Mouse (Mus musculus) granulocyte monocyte progenitor cell, adult 5-6 weeks (primary cell): Measurements from ENCODE around the gene Lrrc29. TPM values are rescaled to one million over a fixed set of nuclear protein-coding genes. Genes with fewer than 3 reads are reported as not detected.

Experiments
- ATAC-seq: replicated peaks from 2 replicates; pipeline ENCODE4 v1.8.0; 2016; ENCODE audit warnings: mild to moderate bottlenecking, moderate TSS enrichment, inconsistent platforms; ENCODE audit not compliant: poor library complexity, severe bottlenecking
- total RNA-seq, 2 experiments: library from RNA; stranded (forward) in 1 of 2; stranded (reverse) in 1 of 2; fragments of 200-712, 200-1000 nt in 1 of 2; fragments of >200 nt in 1 of 2; fragmentation: Nextera tagmentation in 1 of 2; gene quantifications; 2 replicates each; pipeline ENCODE4 v1.2.3; 2014 to 2017

The Lrrc29 gene
- total RNA-seq (2014; fragmentation: Nextera tagmentation) (5.2 and 5.3 TPM in 2 replicates), total RNA-seq (2017) (2.0 and 2.3 TPM in 2 replicates)

DNA sequence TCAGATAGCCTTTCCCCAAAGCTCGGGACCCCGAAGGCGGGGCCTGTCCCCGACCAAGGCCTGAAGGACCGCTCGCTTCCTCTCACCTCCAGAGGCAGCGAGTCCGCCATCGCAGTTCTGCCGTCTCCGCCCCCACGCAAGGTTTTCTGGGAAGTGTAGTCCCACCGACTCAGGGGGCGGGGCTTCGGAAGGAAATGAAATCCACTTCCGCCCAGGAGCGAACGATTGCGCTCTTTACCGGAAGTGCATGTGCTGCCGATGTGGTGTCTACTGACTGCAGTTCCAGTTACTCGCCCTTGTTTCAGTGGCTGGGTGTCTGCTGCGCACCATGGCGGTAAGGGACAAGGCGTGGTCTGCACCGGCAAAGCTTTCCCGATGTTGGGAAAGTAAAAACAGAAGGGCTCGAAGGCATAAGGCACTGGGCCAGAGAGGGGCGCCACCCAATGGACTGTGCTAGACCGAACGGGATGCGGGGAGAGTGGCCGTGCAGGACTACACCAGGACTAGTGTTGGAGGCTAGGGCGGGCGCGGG is at the start of gene Lrrc29, which contains the start of gene Tmem208:
TSS of gene Lrrc29 (minus strand) at position 138 of the 532 bp plus-strand sequence.
TSS of gene Tmem208 (plus strand) at position 214 of the 532 bp plus-strand sequence.
- peak; percentile 94 for ATAC-seq

GRCm38 (mm10) chr8:105374513-105374966 is 48.5 kb upstream of the Lrrc29 start:
- peak; percentile 72 for ATAC-seq

- ATAC-seq, result no peak
Observed at GRCm38 (mm10) chr8:105373032-105373431, 47.0 kb upstream of the Lrrc29 start, which contains the start of gene Plekhg4. TSS of gene Plekhg4 (plus strand) at chr8:105373274.

DNA sequence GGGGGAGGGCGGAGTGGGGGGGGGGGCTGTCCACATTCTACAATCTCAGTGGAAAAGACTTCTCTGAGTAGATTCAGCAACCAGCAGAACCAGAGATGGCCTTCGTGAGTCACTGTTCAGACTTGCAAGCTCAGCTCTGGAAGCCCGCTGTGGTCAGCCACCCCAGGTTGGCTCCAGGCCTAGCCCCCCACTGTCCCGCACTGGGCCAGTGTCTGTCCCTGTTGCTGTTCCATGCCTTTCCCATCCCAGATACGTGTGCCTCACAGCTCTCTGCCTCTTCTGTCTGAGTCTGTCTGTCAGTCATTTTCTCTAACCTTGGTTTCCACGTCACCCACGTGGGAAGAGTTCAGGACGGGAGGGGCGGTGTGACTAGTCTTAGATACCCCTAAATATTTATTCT is 46.4 kb upstream of the Lrrc29 start:
- ATAC-seq, result no peak

DNA sequence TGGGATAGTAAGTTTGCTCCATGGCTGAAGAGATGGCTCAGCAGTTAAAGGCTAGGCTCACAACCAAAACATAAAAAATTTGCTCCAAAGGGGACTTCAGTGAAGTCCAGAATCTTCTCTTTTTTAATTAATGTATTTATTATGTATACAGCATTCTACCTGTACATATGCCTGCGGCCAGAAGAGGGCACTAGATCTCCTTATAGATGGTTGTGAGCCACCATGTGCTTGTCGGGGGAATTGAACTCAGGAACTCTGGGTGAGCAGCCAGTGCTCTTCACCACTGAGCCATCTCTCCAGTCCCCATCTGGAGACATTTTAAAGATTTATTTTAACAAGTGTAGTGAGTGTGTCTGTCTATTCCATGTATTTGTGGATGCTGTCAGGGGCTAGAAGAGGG is 41.0 kb upstream of the Lrrc29 start:
- ATAC-seq, result peak; percentile 50; the same call in 1 of the 2 replicates

GRCm38 (mm10) chr8:105361751-105362702 is 35.9 kb upstream of the Lrrc29 start:
- peak; percentile 44; the same call in 1 of the 2 replicates for ATAC-seq

GRCm38 (mm10) chr8:105359646-105360045 is 33.6 kb upstream of the Lrrc29 start:
- ATAC-seq, result no peak

GRCm38 (mm10) chr8:105359208-105359607 is 33.1 kb upstream of the Lrrc29 start:
- ATAC-seq, result no peak

DNA sequence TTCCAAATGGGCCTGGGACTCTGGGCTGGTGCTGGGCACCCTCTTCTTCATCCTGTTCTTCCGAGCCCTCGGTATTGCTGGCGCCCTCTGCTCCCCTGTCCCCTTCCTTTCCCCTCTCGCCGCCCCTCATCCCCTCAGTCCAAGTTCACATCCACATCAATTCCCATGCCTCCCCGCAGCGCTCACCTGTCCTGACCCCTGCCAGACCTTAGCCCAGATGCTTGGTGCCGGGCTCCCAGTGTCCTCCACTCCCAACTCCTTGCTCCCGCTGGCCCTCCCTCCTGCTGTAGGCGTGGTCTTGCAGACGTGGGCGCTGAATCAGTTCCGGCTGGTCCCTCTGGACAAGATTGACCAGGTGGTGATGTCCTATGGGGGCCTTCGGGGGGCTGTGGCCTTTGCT is 30.6 kb upstream of the Lrrc29 start:
- no peak for ATAC-seq

GRCm38 (mm10) chr8:105355179-105356024 is 29.3 kb upstream of the Lrrc29 start:
- peak; percentile 41; the same call in 1 of the 2 replicates for ATAC-seq

- ATAC-seq, result no peak
Observed at GRCm38 (mm10) chr8:105354549-105354948, 28.5 kb upstream of the Lrrc29 start.

DNA sequence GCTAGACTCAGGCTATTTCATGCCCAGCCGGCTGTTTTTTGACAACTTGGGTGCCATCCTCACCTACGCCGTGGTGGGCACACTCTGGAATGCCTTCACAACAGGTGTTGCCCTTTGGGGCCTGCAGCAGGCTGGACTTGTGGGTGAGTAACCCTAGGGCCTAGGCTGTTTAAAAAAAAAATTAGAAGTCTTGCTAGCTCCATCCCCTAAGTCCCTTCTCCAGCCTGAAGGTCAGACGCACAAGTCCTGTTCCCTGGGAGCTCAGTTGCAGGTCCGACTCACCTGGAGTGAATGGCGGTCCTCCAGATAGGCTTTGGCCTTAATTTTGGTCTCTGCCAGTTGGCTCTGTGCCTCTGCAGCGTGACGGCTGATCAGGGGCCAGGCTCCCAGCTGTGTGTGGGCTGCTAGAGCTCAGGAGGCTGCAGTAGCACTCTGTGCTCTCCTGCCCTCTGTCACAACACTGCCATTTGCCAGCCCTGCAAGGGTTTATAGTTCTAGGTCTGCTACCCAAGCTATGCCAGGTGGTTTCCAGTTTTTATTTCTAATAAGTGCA is 27.6 kb upstream of the Lrrc29 start:
- ATAC-seq, result no peak

DNA sequence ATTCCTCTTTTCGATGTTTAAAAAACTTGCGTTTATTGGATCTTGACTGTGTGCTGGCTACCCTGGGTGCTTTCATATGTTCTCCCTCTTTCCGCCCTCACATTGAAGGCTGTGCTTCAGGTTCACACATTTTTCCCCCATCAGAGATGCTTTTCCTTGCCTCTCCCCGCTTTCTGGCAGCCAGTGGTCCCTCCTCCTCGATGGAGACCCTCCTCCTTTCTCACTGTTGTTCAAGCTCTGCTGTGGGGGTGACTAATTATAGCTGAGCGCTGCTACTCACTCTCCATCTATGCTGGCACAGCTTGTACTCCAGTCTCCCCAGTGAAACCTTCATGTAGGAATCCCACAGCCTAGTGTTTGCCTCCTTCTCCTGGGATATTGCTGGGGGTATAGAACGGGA is 24.1 kb upstream of the Lrrc29 start:
- no peak for ATAC-seq

GRCm38 (mm10) chr8:105349096-105349771 is 23.2 kb upstream of the Lrrc29 start:
- ATAC-seq, result 0 out of 2 replicates have a peak, but pooled peaks have one; percentile 3

DNA sequence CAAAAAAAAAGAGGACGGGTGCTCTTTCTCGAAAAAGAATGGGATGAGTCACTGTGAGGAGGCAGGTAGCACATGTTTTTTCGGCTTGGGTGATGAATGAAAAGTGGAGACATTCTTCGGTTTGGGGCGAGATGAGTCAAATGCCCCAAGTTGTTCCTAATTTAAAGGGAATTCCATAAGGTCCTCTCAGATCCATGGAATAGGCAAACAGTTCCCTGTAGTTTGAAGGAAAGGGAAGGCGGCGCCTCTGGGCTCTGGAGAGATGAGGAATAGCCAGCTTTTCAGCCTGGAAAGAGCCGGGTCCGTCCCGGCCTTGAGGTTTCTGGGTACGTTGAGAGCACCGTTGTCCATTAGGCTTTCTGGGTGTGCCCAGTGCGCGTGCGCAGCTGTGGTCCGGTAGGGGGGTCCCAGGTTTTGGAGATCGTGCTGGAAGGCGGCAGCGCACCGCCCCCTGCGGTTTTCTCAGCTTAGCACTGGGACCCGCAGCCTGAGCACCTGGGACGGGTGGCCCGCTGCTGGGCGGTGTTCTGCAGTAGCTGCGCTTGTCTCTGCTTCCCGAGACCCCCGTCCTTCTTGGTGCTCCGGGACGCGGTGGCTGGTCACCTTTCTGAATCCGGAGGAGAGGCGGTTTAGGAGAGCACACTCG is 22.5 kb upstream of the Lrrc29 start, which contains the start of gene Slc9a5:
TSS of gene Slc9a5 (plus strand) at position 394 of the 646 bp plus-strand sequence.
- ATAC-seq, result no peak

DNA sequence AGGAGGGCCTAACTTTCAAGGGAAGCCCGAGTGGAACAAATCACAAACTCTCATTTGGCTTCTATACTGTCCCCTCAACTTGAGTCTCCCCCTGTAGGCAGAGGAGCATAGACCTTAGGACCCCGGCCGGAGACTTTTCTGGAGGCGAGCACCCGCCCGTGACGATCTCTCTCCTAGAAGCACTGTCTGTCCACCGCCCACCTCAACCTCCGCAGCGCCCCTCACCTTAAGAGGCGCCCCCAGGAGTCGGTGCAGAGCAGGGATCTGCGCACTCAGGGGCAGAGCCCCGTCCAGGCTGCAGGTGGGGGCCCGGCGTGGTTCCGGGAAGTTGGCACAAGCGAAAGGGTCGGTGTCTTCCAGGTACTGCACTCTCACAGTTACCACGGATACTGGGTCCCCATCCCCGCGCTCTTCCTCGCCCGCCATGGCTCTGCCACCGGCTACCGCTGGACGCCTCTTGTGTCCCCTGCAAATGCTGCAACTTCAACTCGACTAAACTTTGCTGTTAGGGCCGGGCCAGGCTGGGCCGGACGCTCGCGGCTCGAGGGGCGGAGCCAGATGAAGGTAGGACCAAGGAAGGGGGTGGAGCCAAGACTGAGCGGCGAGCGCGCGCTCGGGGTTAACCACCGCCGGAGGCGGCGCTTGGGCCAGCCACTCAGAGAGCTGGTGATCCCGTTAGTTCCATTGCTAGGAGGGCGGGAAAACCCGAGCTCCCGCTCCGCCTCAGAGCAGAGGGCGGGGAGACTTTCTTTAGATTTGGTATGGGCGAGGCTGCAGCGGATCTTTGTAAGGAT is 21.5 kb upstream of the Lrrc29 start, which contains the start of gene Fhod1:
TSS of gene Fhod1 (minus strand) at position 526 of the 794 bp plus-strand sequence.
- ATAC-seq, result peak; percentile 80

DNA sequence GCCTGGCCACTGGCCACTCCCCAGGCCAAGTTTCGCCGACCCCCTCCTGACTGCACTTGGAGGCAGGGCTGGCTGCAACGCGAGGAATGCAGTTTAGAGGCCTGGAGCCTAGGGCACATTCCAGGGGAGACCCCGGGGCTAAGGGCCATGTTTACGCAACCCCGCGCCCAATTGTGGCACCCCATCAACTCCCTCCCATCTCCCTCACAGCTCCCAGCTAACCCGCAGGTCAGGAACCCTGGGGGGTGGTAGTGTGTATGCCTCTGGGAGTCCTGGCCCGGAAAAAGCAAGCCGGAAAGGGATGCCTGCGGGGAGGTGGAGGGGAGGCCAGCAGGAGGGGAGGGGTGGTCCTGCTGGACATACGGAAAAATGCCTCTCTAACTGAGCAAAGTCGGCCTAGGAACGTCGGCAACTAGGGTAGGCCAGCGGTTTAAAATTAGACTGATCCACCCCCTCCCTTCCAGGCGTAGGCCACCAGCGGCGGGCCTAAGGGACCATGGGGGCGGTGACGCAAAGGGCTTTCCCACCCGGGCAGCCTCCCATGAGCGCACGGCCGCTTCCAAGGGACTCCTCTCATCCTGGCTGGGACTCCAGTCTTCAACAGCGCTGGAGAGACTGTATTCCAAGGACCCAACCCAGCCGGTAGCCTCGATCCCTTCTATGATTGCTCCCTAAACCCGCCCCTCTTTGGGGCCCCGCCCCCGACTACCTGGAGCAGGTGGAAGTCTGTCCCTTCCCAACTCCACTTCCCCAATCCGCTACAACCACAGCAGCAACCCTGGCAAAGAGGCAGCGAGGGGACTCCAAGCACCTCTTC is 20.7 kb upstream of the Lrrc29 start:
- no peak; the same call in 1 of the 2 replicates for ATAC-seq
